Mouse (Mus musculus): Measurements from ENCODE around the gene Urm1. TPM values are rescaled to one million over a fixed set of nuclear protein-coding genes. Genes with fewer than 3 reads are reported as not detected.
"Not testable (repeated sequence)": the region's sequence is repeated elsewhere in the genome, so short reads cannot be mapped to it uniquely, and the experiment has no call there.

The Urm1 gene
- total RNA-seq (2014; fragmentation: Nextera tagmentation) (17.0 and 24.9 TPM in 2 replicates), total RNA-seq (2017) (17.8 and 21.1 TPM in 2 replicates)

- peak; percentile 68 for ATAC-seq (replicated peaks; ENCODE audit: poor library complexity, severe bottlenecking)
These were observed at the start of gene Urm1 for GRCm38 (mm10) chr2:29820025-29820817. Gene Urm1 (plus strand): TSS chr2:29820075.

- ATAC-seq (replicated peaks; ENCODE audit: poor library complexity, severe bottlenecking), result no peak
These were observed 49.7 kb upstream of the Urm1 start for GRCm38 (mm10) chr2:29770162-29770561.

- peak; percentile 93 for ATAC-seq (replicated peaks; ENCODE audit: poor library complexity, severe bottlenecking)
These were observed 48.0 kb upstream of the Urm1 start for GRCm38 (mm10) chr2:29771611-29772461.

- peak; percentile 51 for ATAC-seq (replicated peaks; ENCODE audit: poor library complexity, severe bottlenecking)
These were observed 46.6 kb upstream of the Urm1 start for GRCm38 (mm10) chr2:29773323-29773722.

GRCm38 (mm10) chr2:29781256-29781655 lies 38.6 kb upstream of the Urm1 start:
- not testable (repeated sequence) for ATAC-seq (replicated peaks; ENCODE audit: poor library complexity, severe bottlenecking)

- ATAC-seq (replicated peaks; ENCODE audit: poor library complexity, severe bottlenecking), result no peak
These were observed 35.6 kb upstream of the Urm1 start for GRCm38 (mm10) chr2:29784290-29784689.

- peak; percentile 90 for ATAC-seq (replicated peaks; ENCODE audit: poor library complexity, severe bottlenecking)
These were observed 32.6 kb upstream of the Urm1 start, which contains the start of gene Coq4 for GRCm38 (mm10) chr2:29787104-29787917. Gene Coq4 (plus strand): TSS chr2:29787493.

- peak; percentile 96 for ATAC-seq (replicated peaks; ENCODE audit: poor library complexity, severe bottlenecking)
These were observed 31.8 kb upstream of the Urm1 start, which contains the start of gene Trub2 for GRCm38 (mm10) chr2:29787937-29788681. Gene Trub2 (minus strand): TSS chr2:29788502.

GRCm38 (mm10) chr2:29792772-29793487 lies 26.9 kb upstream of the Urm1 start:
- no peak for ATAC-seq (replicated peaks; ENCODE audit: poor library complexity, severe bottlenecking)

- peak; percentile 98 for ATAC-seq (replicated peaks; ENCODE audit: poor library complexity, severe bottlenecking)
These were observed 17.6 kb upstream of the Urm1 start, which contains the start of gene Slc27a4 for GRCm38 (mm10) chr2:29802075-29802826. Gene Slc27a4 (plus strand): TSS chr2:29802634.

GRCm38 (mm10) chr2:29802827-29803201 lies 17.1 kb upstream of the Urm1 start:
- no peak for ATAC-seq (replicated peaks; ENCODE audit: poor library complexity, severe bottlenecking)

GRCm38 (mm10) chr2:29803400-29803831 lies 16.5 kb upstream of the Urm1 start:
- ATAC-seq (replicated peaks; ENCODE audit: poor library complexity, severe bottlenecking), result peak; percentile 72

GRCm38 (mm10) chr2:29815678-29816371 lies 4.0 kb upstream of the Urm1 start:
- no peak for ATAC-seq (replicated peaks; ENCODE audit: poor library complexity, severe bottlenecking)

GRCm38 (mm10) chr2:29817426-29818232 lies 2.2 kb upstream of the Urm1 start:
- peak; percentile 73 for ATAC-seq (replicated peaks; ENCODE audit: poor library complexity, severe bottlenecking)

GRCm38 (mm10) chr2:29819363-29819762 lies 512 bp upstream of the Urm1 start:
- no peak for ATAC-seq (replicated peaks; ENCODE audit: poor library complexity, severe bottlenecking)

- ATAC-seq (replicated peaks; ENCODE audit: poor library complexity, severe bottlenecking), result peak; percentile 2; the same call in 1 of the 2 replicates
These were observed 6.5 kb downstream of the Urm1 start for GRCm38 (mm10) chr2:29826318-29826925.
